Mouse (Mus musculus) gonadal fat pad, adult 2 months (tissue): ENCODE results near the gene Grem2. TPM values are rescaled to one million over a fixed set of nuclear protein-coding genes. Genes with fewer than 3 reads are reported as not detected.

ENCODE experiments used
- DNase-seq: peaks from one replicate; pipeline ENCODE4 v3.0.0-alpha.2; 2012; ENCODE audit warnings: low read depth
- polyA plus RNA-seq: library from polyadenylated mRNA; depleted of rRNA; stranded (reverse); fragments of >200 nt; gene quantifications from 2 replicates; pipeline ENCODE4 v1.2.3, GENCODE M21; 2012; rRNA removed

The Grem2 gene
- polyA plus RNA-seq: 2.0 and 4.2 TPM in 2 replicates

- DNase-seq: no peak
These were observed at the start of gene Grem2 for GRCm38 (mm10) chr1:174921298-174921955. TSS of gene Grem2 (minus strand) at chr1:174921819.

- no peak for DNase-seq
These were observed 38.2 kb upstream of the Grem2 start for GRCm38 (mm10) chr1:174959837-174960236.

- DNase-seq: no peak
These were observed 9.5 kb upstream of the Grem2 start for GRCm38 (mm10) chr1:174931003-174931619.

- no peak for DNase-seq
These were observed 8.0 kb upstream of the Grem2 start for GRCm38 (mm10) chr1:174929459-174930181.

- DNase-seq: no peak
These were observed 2.7 kb downstream of the Grem2 start for GRCm38 (mm10) chr1:174918949-174919348.

- DNase-seq: no peak
These were observed 3.3 kb downstream of the Grem2 start for GRCm38 (mm10) chr1:174918236-174918870.

- DNase-seq: no peak
These were observed 11.8 kb downstream of the Grem2 start for GRCm38 (mm10) chr1:174909834-174910233.

- DNase-seq: no peak
These were observed 13.4 kb downstream of the Grem2 start for GRCm38 (mm10) chr1:174908232-174908631.

GRCm38 (mm10) chr1:174907637-174908036, 14.0 kb downstream of the Grem2 start:
- DNase-seq: no peak

- DNase-seq: no peak
These were observed 18.9 kb downstream of the Grem2 start for GRCm38 (mm10) chr1:174902755-174903154.

- DNase-seq: no peak
These were observed 29.1 kb downstream of the Grem2 start for GRCm38 (mm10) chr1:174892471-174892870.

GRCm38 (mm10) chr1:174888684-174889405, 32.8 kb downstream of the Grem2 start:
- DNase-seq: no peak

GRCm38 (mm10) chr1:174888073-174888472, 33.5 kb downstream of the Grem2 start:
- DNase-seq: no peak

- no peak for DNase-seq
These were observed 39.1 kb downstream of the Grem2 start for GRCm38 (mm10) chr1:174882496-174882895.

GRCm38 (mm10) chr1:174875173-174875572, 46.4 kb downstream of the Grem2 start:
- no peak for DNase-seq

GRCm38 (mm10) chr1:174860407-174861118, 61.1 kb downstream of the Grem2 start:
- no peak for DNase-seq

GRCm38 (mm10) chr1:174856188-174856587, 65.4 kb downstream of the Grem2 start:
- no peak for DNase-seq

GRCm38 (mm10) chr1:174844786-174845185, 76.8 kb downstream of the Grem2 start:
- no peak for DNase-seq

- DNase-seq: no peak
These were observed 84.8 kb downstream of the Grem2 start for GRCm38 (mm10) chr1:174836861-174837260.

GRCm38 (mm10) chr1:174826562-174826961, 95.1 kb downstream of the Grem2 start:
- DNase-seq: no peak

- no peak for DNase-seq
These were observed 109.8 kb downstream of the Grem2 start for GRCm38 (mm10) chr1:174811846-174812245.
